Mouse (Mus musculus): ENCODE results near the gene Letmd1. TPM values are rescaled to one million over a fixed set of nuclear protein-coding genes. Genes with fewer than 3 reads are reported as not detected.

The Letmd1 gene
- 33.7 TPM for polyA plus RNA-seq (2014; fragmentation: Illumina TruSeq; extraction: RNeasy Lipid Tissue Mini Kit (QIAGEN cat#74804); ENCODE audit: low read depth, low replicate concordance)

DNA sequence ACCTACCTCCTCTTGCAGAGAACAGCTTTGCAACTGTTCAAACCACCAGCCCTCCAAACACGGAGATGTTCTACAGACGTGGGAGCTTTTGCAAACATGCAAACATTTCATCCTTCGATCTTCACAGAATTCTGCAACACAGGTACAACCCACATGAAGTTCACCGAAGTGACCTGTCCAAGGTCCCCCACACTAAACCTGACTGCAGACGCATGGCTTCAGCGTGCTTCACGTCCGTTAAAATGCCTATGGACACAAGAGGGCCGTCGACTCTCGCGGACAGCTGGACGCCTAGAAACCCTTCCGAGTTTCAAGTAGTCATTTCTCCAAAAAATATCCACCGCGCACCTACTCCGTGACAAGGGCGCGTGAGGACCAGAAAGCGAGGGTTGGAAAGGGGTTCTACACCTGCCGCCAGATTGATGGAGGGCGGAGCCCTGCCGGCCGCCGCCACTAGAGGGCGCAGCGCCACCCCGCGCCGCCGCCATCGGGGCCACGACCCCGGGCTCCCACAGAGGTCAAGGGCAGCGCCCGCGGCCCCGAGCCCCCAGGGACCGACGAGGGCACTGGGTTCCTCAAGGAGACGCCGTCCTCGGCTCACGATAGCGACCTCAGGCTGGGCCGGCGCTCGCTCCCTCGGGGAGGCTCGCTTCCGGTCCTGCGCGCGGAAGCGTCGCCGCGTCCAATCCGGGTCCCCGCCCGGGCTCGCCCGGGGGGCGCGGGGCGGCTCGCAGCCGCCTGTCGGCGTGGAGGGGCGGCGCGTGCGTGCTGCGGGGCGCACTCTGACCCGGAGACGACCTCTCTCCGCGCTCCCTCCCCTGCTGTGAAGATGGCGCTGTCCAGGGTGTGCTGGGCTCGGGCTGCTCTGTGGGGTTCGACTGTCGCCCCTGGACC, at the start of gene Letmd1:
TSS of gene Letmd1 (plus strand) at position 729 of the 894 bp plus-strand sequence.

GRCm38 (mm10) chr15:100421758-100422197, 47.0 kb upstream of the Letmd1 start, which contains the start of gene Gm5475:
Gene Gm5475 (plus strand): TSS chr15:100422147.

GRCm38 (mm10) chr15:100424396-100425122, 44.3 kb upstream of the Letmd1 start, which contains the start of gene Slc11a2:
Gene Slc11a2 (minus strand): TSS chr15:100425072.

GRCm38 (mm10) chr15:100495102-100495501, 26.3 kb downstream of the Letmd1 start, which contains the start of gene Csrnp2:
Gene Csrnp2 (minus strand): TSS chr15:100495488.

Other genes starting within 250 kb of the Letmd1 start
- 36.3 TPM for gene Atf1, start 241.2 kb upstream of the Letmd1 start, polyA plus RNA-seq (2014; fragmentation: Illumina TruSeq; extraction: RNeasy Lipid Tissue Mini Kit (QIAGEN cat#74804); ENCODE audit: low read depth, low replicate concordance)
- not detected for gene Tmprss12, start 188.2 kb upstream of the Letmd1 start, polyA plus RNA-seq (2014; fragmentation: Illumina TruSeq; extraction: RNeasy Lipid Tissue Mini Kit (QIAGEN cat#74804); ENCODE audit: low read depth, low replicate concordance)
- 595 TPM for gene Mettl7a1, start 164.9 kb upstream of the Letmd1 start, polyA plus RNA-seq (2014; fragmentation: Illumina TruSeq; extraction: RNeasy Lipid Tissue Mini Kit (QIAGEN cat#74804); ENCODE audit: low read depth, low replicate concordance)
- gene Mettl7a3, start 134.1 kb upstream of the Letmd1 start, polyA plus RNA-seq (2014; fragmentation: Illumina TruSeq; extraction: RNeasy Lipid Tissue Mini Kit (QIAGEN cat#74804); ENCODE audit: low read depth, low replicate concordance), result 0.52 TPM
- not detected for gene Methig1, start 115.9 kb upstream of the Letmd1 start, polyA plus RNA-seq (2014; fragmentation: Illumina TruSeq; extraction: RNeasy Lipid Tissue Mini Kit (QIAGEN cat#74804); ENCODE audit: low read depth, low replicate concordance)
- gene Mettl7a2, start 115.8 kb upstream of the Letmd1 start, polyA plus RNA-seq (2014; fragmentation: Illumina TruSeq; extraction: RNeasy Lipid Tissue Mini Kit (QIAGEN cat#74804); ENCODE audit: low read depth, low replicate concordance), result not detected
- gene Higd1c, start 104.5 kb upstream of the Letmd1 start, polyA plus RNA-seq (2014; fragmentation: Illumina TruSeq; extraction: RNeasy Lipid Tissue Mini Kit (QIAGEN cat#74804); ENCODE audit: low read depth, low replicate concordance), result not detected
- gene Gm5475, start 46.9 kb upstream of the Letmd1 start, polyA plus RNA-seq (2014; fragmentation: Illumina TruSeq; extraction: RNeasy Lipid Tissue Mini Kit (QIAGEN cat#74804); ENCODE audit: low read depth, low replicate concordance), result 0.50 TPM
- 59.2 TPM for gene Slc11a2, start 44.0 kb upstream of the Letmd1 start, polyA plus RNA-seq (2014; fragmentation: Illumina TruSeq; extraction: RNeasy Lipid Tissue Mini Kit (QIAGEN cat#74804); ENCODE audit: low read depth, low replicate concordance)
- gene Csrnp2, start 26.5 kb downstream of the Letmd1 start, polyA plus RNA-seq (2014; fragmentation: Illumina TruSeq; extraction: RNeasy Lipid Tissue Mini Kit (QIAGEN cat#74804); ENCODE audit: low read depth, low replicate concordance), result 5.0 TPM
- gene Tfcp2, start 83.0 kb downstream of the Letmd1 start, polyA plus RNA-seq (2014; fragmentation: Illumina TruSeq; extraction: RNeasy Lipid Tissue Mini Kit (QIAGEN cat#74804); ENCODE audit: low read depth, low replicate concordance), result 19.3 TPM
- 42.7 TPM for gene Pou6f1, start 131.0 kb downstream of the Letmd1 start, polyA plus RNA-seq (2014; fragmentation: Illumina TruSeq; extraction: RNeasy Lipid Tissue Mini Kit (QIAGEN cat#74804); ENCODE audit: low read depth, low replicate concordance)
- 271 TPM for gene Dazap2, start 146.3 kb downstream of the Letmd1 start, polyA plus RNA-seq (2014; fragmentation: Illumina TruSeq; extraction: RNeasy Lipid Tissue Mini Kit (QIAGEN cat#74804); ENCODE audit: low read depth, low replicate concordance)
- gene Smagp, start 167.9 kb downstream of the Letmd1 start, polyA plus RNA-seq (2014; fragmentation: Illumina TruSeq; extraction: RNeasy Lipid Tissue Mini Kit (QIAGEN cat#74804); ENCODE audit: low read depth, low replicate concordance), result 77.1 TPM
- gene Bin2, start 200.5 kb downstream of the Letmd1 start, polyA plus RNA-seq (2014; fragmentation: Illumina TruSeq; extraction: RNeasy Lipid Tissue Mini Kit (QIAGEN cat#74804); ENCODE audit: low read depth, low replicate concordance), result 4.3 TPM
- gene Cela1, start 218.9 kb downstream of the Letmd1 start, polyA plus RNA-seq (2014; fragmentation: Illumina TruSeq; extraction: RNeasy Lipid Tissue Mini Kit (QIAGEN cat#74804); ENCODE audit: low read depth, low replicate concordance), result 30.0 TPM

Data from adipose tissue, adult 10 weeks (tissue).